Mouse (Mus musculus): ENCODE measurements around the gene Adgra1. TPM values are rescaled to one million over a fixed set of nuclear protein-coding genes. Genes with fewer than 3 reads are reported as not detected.

The Adgra1 gene
- total RNA-seq, 1 experiment: 0.45 TPM

GRCm38 (mm10) chr7:139916345-139916744 is 82.4 kb downstream of the Adgra1 start:
- TF ChIP-seq ZNF384 (IDR thresholded peaks at IDR 0.05; ENCODE audit: low read depth, low read length): no peak
- TF ChIP-seq ZC3H11A (IDR thresholded peaks at IDR 0.05; ENCODE audit: borderline replicate concordance, low read depth, low read length): no peak
- TF ChIP-seq HCFC1 (IDR thresholded peaks at IDR 0.05; ENCODE audit: borderline replicate concordance, insufficient read depth, low read length): no peak
- no peak for TF ChIP-seq CHD2 (IDR thresholded peaks at IDR 0.05; ENCODE audit: low read depth, low read length)
- TF ChIP-seq MAFK (IDR thresholded peaks at IDR 0.05; ENCODE audit: insufficient read depth, low read depth, low read length): no peak
- Histone ChIP-seq H3K4me1 (ENCODE audit: control insufficient read depth in 2 of 2, insufficient read depth in 2 of 2, low read length in 2 of 2, poor library complexity in 1 of 2) (peaks cover 3 to 17% of the 10 kb centered on the region in 2 experiments; a peak in 3 of 4 replicates), H3K9ac (ENCODE audit: insufficient read depth, low read depth, low read length, poor library complexity, severe bottlenecking) (no peak overlapping the region), H3K9me3 (ENCODE audit: control insufficient read depth, insufficient read depth, low read depth, low read length) (no peaks in the 10 kb centered on the region), H3K36me3 (ENCODE audit: control insufficient read depth, insufficient read depth, low read length, poor library complexity, severe bottlenecking) (no peaks in the 10 kb centered on the region), H3K4me3 (ENCODE audit: insufficient read depth in 1 of 2, low read depth in 1 of 2, low read length in 2 of 2, poor library complexity in 1 of 2, severe bottlenecking in 1 of 2) (no peak overlapping the region), H3K27ac (ENCODE audit: insufficient read depth, low read depth, low read length, poor library complexity, severe bottlenecking) (no peak overlapping the region)
- in situ Hi-C loops (cut with MboI; ENCODE audit: low sequenced_read_pairs in 2 of 2, unreplicated experiment in 2 of 2): no loop called here
- DNase-seq (ENCODE audit: low read depth, low spot score): no peak

- Histone ChIP-seq H3K4me1 (ENCODE audit: control insufficient read depth in 2 of 2, insufficient read depth in 2 of 2, low read length in 2 of 2, poor library complexity in 1 of 2) (peaks cover 3 to 17% of the 10 kb centered on the region in 2 experiments; a peak in 3 of 4 replicates), H3K36me3 (ENCODE audit: control insufficient read depth, insufficient read depth, low read length, poor library complexity, severe bottlenecking) (no peaks in the 10 kb centered on the region), H3K27ac (ENCODE audit: insufficient read depth, low read depth, low read length, poor library complexity, severe bottlenecking) (no peak overlapping the region), H3K4me3 (ENCODE audit: insufficient read depth in 1 of 2, low read depth in 1 of 2, low read length in 2 of 2, poor library complexity in 1 of 2, severe bottlenecking in 1 of 2) (no peak overlapping the region), H3K9ac (ENCODE audit: insufficient read depth, low read depth, low read length, poor library complexity, severe bottlenecking) (no peak overlapping the region), H3K9me3 (ENCODE audit: control insufficient read depth, insufficient read depth, low read depth, low read length) (no peaks in the 10 kb centered on the region)
- no peak for DNase-seq (ENCODE audit: low read depth, low spot score)
- in situ Hi-C loops (cut with MboI; ENCODE audit: low sequenced_read_pairs in 2 of 2, unreplicated experiment in 2 of 2): no loop called here
- no peak for TF ChIP-seq CHD2 (IDR thresholded peaks at IDR 0.05; ENCODE audit: low read depth, low read length)
- no peak for TF ChIP-seq HCFC1 (IDR thresholded peaks at IDR 0.05; ENCODE audit: borderline replicate concordance, insufficient read depth, low read length)
- TF ChIP-seq ZC3H11A (IDR thresholded peaks at IDR 0.05; ENCODE audit: borderline replicate concordance, low read depth, low read length): no peak
- no peak for TF ChIP-seq ZNF384 (IDR thresholded peaks at IDR 0.05; ENCODE audit: low read depth, low read length)
- TF ChIP-seq MAFK (IDR thresholded peaks at IDR 0.05; ENCODE audit: insufficient read depth, low read depth, low read length): no peak
Observed at GRCm38 (mm10) chr7:139918262-139918661, 84.3 kb downstream of the Adgra1 start.

Other genes with a start within 250 kb of the Adgra1 start
- 0.26 and 0.36 TPM in 2 replicates for gene Cfap46, start 150.4 kb upstream of the Adgra1 start, total RNA-seq (2012; rRNA removed)
- 2.3 and 5.3 TPM in 2 replicates for gene Kndc1, start 60.5 kb downstream of the Adgra1 start, total RNA-seq (2012; rRNA removed)
- 147 and 174 TPM in 2 replicates for gene Utf1, start 109.6 kb downstream of the Adgra1 start, total RNA-seq (2012; rRNA removed)
- 1.8 TPM in 2 replicates for gene 6430531B16Rik, start 144.6 kb downstream of the Adgra1 start, total RNA-seq (2012; rRNA removed)
- gene Adam8, start 158.4 kb downstream of the Adgra1 start, total RNA-seq (2012; rRNA removed): 7.6 and 8.3 TPM in 2 replicates
- gene Zfp511, start 202.2 kb downstream of the Adgra1 start, total RNA-seq (2012; rRNA removed): 27.1 and 29.6 TPM in 2 replicates
- gene Tubgcp2, start 202.5 kb downstream of the Adgra1 start, total RNA-seq (2012; rRNA removed): 28.1 and 29.0 TPM in 2 replicates
- 0.16 and 0.27 TPM in 2 replicates for gene Msx3, start 214.9 kb downstream of the Adgra1 start, total RNA-seq (2012; rRNA removed)
- 0.26 TPM in 1 of 2 replicates, not detected in the other for gene Caly, start 248.4 kb downstream of the Adgra1 start, total RNA-seq (2012; rRNA removed)

All from ES-E14 (cell line).